Mouse (Mus musculus) mouse trophoblast stem cell (cell line): Measurements from ENCODE around the gene Hnrnph1.

Experiments
- in situ Hi-C, 2 experiments: fragments of 300-500 bp; cut with MseI, MboI; formaldehyde crosslinking; loops; 2 replicates in 1 of 2; 3 replicates in 1 of 2; pipeline ENCODE4 v1.15.1; 2025

Gene Hnrnph1

GRCm38 (mm10) chr11:50376911-50377891 lies at the start of gene Hnrnph1:
Gene Hnrnph1, plus strand, starts transcription at chr11:50376990.
- in situ Hi-C loops, result no loop called here

GRCm38 (mm10) chr11:50328075-50328625 lies 48.6 kb upstream of the Hnrnph1 start:
- in situ Hi-C loops, result loop anchor here (5.0 kb wide), 1 partner anchor 34 kb away; no protein-coding TSS in a partner anchor

GRCm38 (mm10) chr11:50329378-50329777 lies 47.4 kb upstream of the Hnrnph1 start:
- in situ Hi-C loops, result loop anchor here (5.0 kb wide), 1 partner anchor 33 kb away; no protein-coding TSS in a partner anchor

- in situ Hi-C loops, result no loop called here
Measured at GRCm38 (mm10) chr11:50333181-50333580, 43.6 kb upstream of the Hnrnph1 start.

GRCm38 (mm10) chr11:50336126-50336525 lies 40.7 kb upstream of the Hnrnph1 start:
- in situ Hi-C loops, result no loop called here

GRCm38 (mm10) chr11:50336891-50337290 lies 39.9 kb upstream of the Hnrnph1 start:
- in situ Hi-C loops, result no loop called here

- in situ Hi-C loops, result no loop called here
Measured at GRCm38 (mm10) chr11:50345486-50345885, 31.3 kb upstream of the Hnrnph1 start.

- in situ Hi-C loops, result no loop called here
Measured at GRCm38 (mm10) chr11:50346256-50347032, 30.3 kb upstream of the Hnrnph1 start.

- in situ Hi-C loops, result no loop called here
Measured at GRCm38 (mm10) chr11:50352177-50352576, 24.6 kb upstream of the Hnrnph1 start.

GRCm38 (mm10) chr11:50354162-50354561 lies 22.6 kb upstream of the Hnrnph1 start, which contains the start of gene Cby3:
Gene Cby3, plus strand, starts transcription at chr11:50354462.
- in situ Hi-C loops, result no loop called here

- in situ Hi-C loops, result no loop called here
Measured at GRCm38 (mm10) chr11:50354851-50355250, 21.9 kb upstream of the Hnrnph1 start.

- in situ Hi-C loops, result no loop called here
Measured at GRCm38 (mm10) chr11:50355395-50355794, 21.4 kb upstream of the Hnrnph1 start.

GRCm38 (mm10) chr11:50358950-50359861 lies 17.6 kb upstream of the Hnrnph1 start:
- in situ Hi-C loops, result no loop called here

- in situ Hi-C loops, result loop anchor here (5.0 kb wide), 1 partner anchor 34 kb away; the partner anchor contains the start of gene Canx (in 2 of the 2)
Measured at GRCm38 (mm10) chr11:50361282-50361681, 15.5 kb upstream of the Hnrnph1 start.

- in situ Hi-C loops, result loop anchor here (5.0 kb wide), 1 partner anchor 37 kb away; the partner anchor contains the start of gene Canx (in 2 of the 2)
Measured at GRCm38 (mm10) chr11:50364548-50364947, 12.2 kb upstream of the Hnrnph1 start.

GRCm38 (mm10) chr11:50365322-50365721 lies 11.5 kb upstream of the Hnrnph1 start:
- in situ Hi-C loops, result no loop called here

- in situ Hi-C loops, result no loop called here
Measured at GRCm38 (mm10) chr11:50367531-50367930, 9.3 kb upstream of the Hnrnph1 start.

GRCm38 (mm10) chr11:50369360-50369911 lies 7.4 kb upstream of the Hnrnph1 start:
- in situ Hi-C loops, result no loop called here

GRCm38 (mm10) chr11:50370969-50371368 lies 5.8 kb upstream of the Hnrnph1 start:
- in situ Hi-C loops, result no loop called here

GRCm38 (mm10) chr11:50371399-50371841 lies 5.4 kb upstream of the Hnrnph1 start:
- in situ Hi-C loops, result no loop called here
